ENCODE assay signal across 8 mouse cellular contexts in genomic region chr4:101349413-101349812, GRCm38 (mm10).
DNase-seq lines count a peak whose midpoint lies in the region; ATAC-seq and TF ChIP-seq lines count a peak whose summit lies in the region.

No protein-coding gene starts in this region.

- H3K36me3 ChIP-seq in limb, embryonic 14.5 days (ENCODE audit: control insufficient read depth, insufficient read depth, low read length) = peaks cover 10% of the 10 kb centered on the region; the same call in 1 of the 2 replicates
- H3K36me3 ChIP-seq in stomach, postnatal 0 days (ENCODE audit: control insufficient read depth, insufficient read depth, low read length) = 0 out of 2 replicates have a peak, but pooled peaks cover 5% of the 10 kb centered on the region

- peak; percentile 69 for DNase-seq in adrenal gland, adult 2 months
- no peak for DNase-seq in adrenal gland, postnatal 25 days
- DNase-seq in left cerebral cortex, adult 18-20 months (ENCODE audit: low spot score in 2 of 2) = peak; percentile 39 to 76
- no peak for DNase-seq in left cerebral cortex, postnatal 36 days (ENCODE audit: low spot score in 2 of 2)
- DNase-seq in ZHBTc4 (ENCODE audit: low read depth, low spot score) = peak; percentile 79
- peak; percentile 61 for DNase-seq in embryo, embryonic 11 days
- peak; percentile 77 for DNase-seq in limb, embryonic 14.5 days (ENCODE audit: low spot score)
- DNase-seq in stomach, postnatal 0 days (ENCODE audit: low spot score) = no peak

- H3K27ac ChIP-seq in limb, embryonic 14.5 days (replicated peaks; ENCODE audit: low read depth, low read length) = no peak overlapping the region
- no peak overlapping the region for H3K27ac ChIP-seq in stomach, postnatal 0 days (replicated peaks)

- H3K27me3 ChIP-seq in limb, embryonic 14.5 days (ENCODE audit: control insufficient read depth, insufficient read depth, low read length) = no peaks in the 10 kb centered on the region
- no peaks in the 10 kb centered on the region for H3K27me3 ChIP-seq in stomach, postnatal 0 days (ENCODE audit: control insufficient read depth, insufficient read depth, low read length)

- no peak overlapping the region for H3K4me3 ChIP-seq in limb, embryonic 14.5 days (replicated peaks; ENCODE audit: low read length)
- no peak overlapping the region for H3K4me3 ChIP-seq in stomach, postnatal 0 days (ENCODE audit: low read depth, low read length)

- no peak for TF ChIP-seq EP300 in stomach, postnatal 0 days (optimal IDR thresholded peaks at IDR 0.05)

- intact Hi-C loops in left cerebral cortex, postnatal 36 days (cut with DNase I) = no loop called here

- H3K4me1 ChIP-seq in limb, embryonic 14.5 days (ENCODE audit: control insufficient read depth, insufficient read depth, low read length) = peaks cover 2% of the 10 kb centered on the region; the same call in 1 of the 2 replicates
- H3K4me1 ChIP-seq in stomach, postnatal 0 days (replicated peaks; ENCODE audit: control insufficient read depth, insufficient read depth) = no peaks in the 10 kb centered on the region

- ATAC-seq in limb, embryonic 14.5 days (ENCODE audit: low FRiP score, low read depth) = no peak
- no peak for ATAC-seq in stomach, postnatal 0 days (ENCODE audit: low FRiP score, low TSS enrichment)

- no peak overlapping the region for H3K4me2 ChIP-seq in limb, embryonic 14.5 days (replicated peaks; ENCODE audit: low read depth, low read length, severe bottlenecking)
- H3K4me2 ChIP-seq in stomach, postnatal 0 days (replicated peaks; ENCODE audit: low read depth) = no peak overlapping the region

- TF ChIP-seq CTCF in stomach, postnatal 0 days (IDR thresholded peaks at IDR 0.05; ENCODE audit: low read depth) = peak; percentile 81

- 19% methylated on average over 4 of the region's 4 CpGs for WGBS in limb, embryonic 14.5 days
- WGBS in stomach, postnatal 0 days = 13% methylated on average over 4 of the region's 4 CpGs

- H3K9ac ChIP-seq in limb, embryonic 14.5 days (ENCODE audit: low read depth, low read length, severe bottlenecking) = no peak overlapping the region
- H3K9ac ChIP-seq in stomach, postnatal 0 days (ENCODE audit: low read length) = no peak overlapping the region

- no peak for TF ChIP-seq POLR2A in limb, embryonic 14.5 days (IDR thresholded peaks at IDR 0.05; ENCODE audit: borderline replicate concordance, extremely low read depth, insufficient read depth, insufficient read length)

- no peaks in the 10 kb centered on the region for H3K9me3 ChIP-seq in limb, embryonic 14.5 days (ENCODE audit: control insufficient read depth, low read length)
- H3K9me3 ChIP-seq in stomach, postnatal 0 days (ENCODE audit: control insufficient read depth, low read length) = no peaks in the 10 kb centered on the region

Comparison
In these comparisons a context has a peak if more than half of its experiments do, and no peak if none do; other contexts are left out.
1. DNase-seq: peak in adrenal gland, adult 2 months (single experiment), left cerebral cortex, adult 18-20 months (2 of 2), ZHBTc4 (single experiment), embryo, embryonic 11 days (single experiment) and limb, embryonic 14.5 days (single experiment); none in adrenal gland, postnatal 25 days (single experiment), left cerebral cortex, postnatal 36 days (0 of 2) and stomach, postnatal 0 days (single experiment).